Mouse (Mus musculus) T-helper 2 cell (primary cell): ENCODE results near the gene Cd80.

Source experiments
- in situ Hi-C: fragments of 300-600 bp; cut with MboI, MseI; formaldehyde crosslinking; loops from one replicate; pipeline ENCODE4 v1.15.1; 2025; ENCODE audit warnings: high pct_unique_total_duplicates

Cd80 gene

GRCm38 (mm10) chr16:38521211-38521987, 66.0 kb downstream of the Cd80 start:
- in situ Hi-C loops = no loop called here

DNA sequence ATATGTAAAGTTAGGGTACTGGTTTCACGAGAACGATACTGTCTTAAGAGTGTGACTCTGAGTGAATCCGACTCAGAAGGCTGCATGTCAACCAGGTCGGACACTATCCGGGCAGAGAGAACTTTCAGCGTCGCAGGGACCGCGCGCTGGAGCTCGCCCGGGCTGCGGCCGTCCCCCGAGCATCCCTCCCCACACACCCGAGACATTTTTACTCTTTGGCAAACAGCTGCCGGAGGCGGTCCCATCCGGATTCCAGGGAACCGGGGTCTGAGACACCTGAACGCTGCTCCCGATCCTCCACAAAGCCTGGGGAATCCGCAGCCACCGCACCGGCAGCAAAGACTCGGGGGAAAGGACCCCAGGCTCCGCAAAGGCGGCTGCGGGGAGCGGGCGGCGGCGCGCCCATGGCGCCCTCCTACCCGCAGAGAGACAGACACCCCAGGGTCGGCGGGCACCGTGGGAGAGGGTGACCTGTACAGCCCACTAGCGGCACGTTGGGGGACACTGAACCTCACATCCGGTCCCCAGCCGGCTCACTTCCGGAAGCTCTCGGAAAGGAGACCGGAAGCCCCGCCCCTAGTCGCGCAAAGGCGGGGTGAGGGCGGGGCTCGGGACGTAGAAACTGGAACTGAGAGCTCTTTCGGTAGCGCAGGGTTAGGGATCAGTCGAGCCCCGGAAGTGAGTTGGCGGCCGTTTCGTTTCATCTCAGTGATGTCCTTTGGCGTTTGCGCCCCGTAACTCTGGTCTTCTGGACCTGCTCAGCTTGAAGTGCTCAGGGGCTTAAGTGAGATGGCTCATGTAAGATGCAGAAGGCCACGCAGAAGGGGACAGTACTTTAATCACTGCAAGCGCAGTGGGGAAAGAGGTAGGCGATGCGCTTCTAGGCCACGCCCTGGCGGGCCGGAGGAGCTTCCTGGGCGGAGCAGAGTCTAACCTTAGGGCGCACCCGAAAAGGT, 67.0 kb downstream of the Cd80 start, which contains the start of gene Timmdc1:
TSS of gene Timmdc1 (minus strand) at position 535 of the 956 bp plus-strand sequence.
- in situ Hi-C loops = no loop called here

GRCm38 (mm10) chr16:38526264-38526663, 70.9 kb downstream of the Cd80 start:
- in situ Hi-C loops = loop anchor here (25.0 kb wide), 1 partner anchor 1589 kb away; the partner anchor contains the start of gene Hcls1

- in situ Hi-C loops = loop anchor here (25.0 kb wide), 1 partner anchor 1599 kb away; the partner anchor contains the start of gene Hcls1
Measured at GRCm38 (mm10) chr16:38536544-38537146, 81.3 kb downstream of the Cd80 start.

DNA sequence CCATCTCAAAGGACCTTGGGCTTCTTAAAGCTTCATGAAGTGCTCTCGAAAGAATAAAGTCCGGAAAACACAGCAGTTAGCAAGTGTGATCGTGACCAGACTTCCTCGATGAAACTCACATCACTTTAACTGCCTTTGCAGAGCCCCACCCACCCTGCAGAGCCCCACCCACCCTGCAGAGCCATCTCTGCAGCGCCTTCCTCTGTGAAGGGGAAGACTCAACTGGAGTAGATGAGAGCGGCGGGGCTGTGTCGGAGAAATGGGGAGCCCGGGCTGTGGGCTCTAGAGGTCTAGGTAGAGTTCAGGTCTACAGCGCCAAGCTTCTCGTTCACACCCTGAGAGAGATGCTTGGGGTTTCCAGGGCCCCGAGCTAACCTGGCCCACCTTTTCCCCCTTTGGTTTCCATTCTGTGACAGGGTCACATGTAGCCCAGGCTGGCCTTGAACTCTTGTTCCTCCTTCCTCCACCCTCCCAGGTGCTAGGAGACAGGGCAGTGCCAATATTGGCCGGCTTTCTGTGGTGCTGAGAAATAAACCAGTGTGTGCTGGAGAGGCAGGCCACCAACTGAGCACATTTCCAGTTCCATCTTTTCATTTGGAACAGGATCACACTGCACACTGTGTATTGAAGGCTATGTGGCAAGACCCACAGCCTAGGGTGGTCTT, 83.5 kb downstream of the Cd80 start:
- in situ Hi-C loops = loop anchor here (25.0 kb wide), 1 partner anchor 1602 kb away; the partner anchor contains the start of gene Hcls1
